Mouse (Mus musculus): ENCODE measurements at regions not wholly inside any gene's neighbourhood (a gene's known extent, or its start where the extent isn't known, plus 50 kb on each side); places are given as distances from the start of the nearest gene placed in this dataset.

DNA sequence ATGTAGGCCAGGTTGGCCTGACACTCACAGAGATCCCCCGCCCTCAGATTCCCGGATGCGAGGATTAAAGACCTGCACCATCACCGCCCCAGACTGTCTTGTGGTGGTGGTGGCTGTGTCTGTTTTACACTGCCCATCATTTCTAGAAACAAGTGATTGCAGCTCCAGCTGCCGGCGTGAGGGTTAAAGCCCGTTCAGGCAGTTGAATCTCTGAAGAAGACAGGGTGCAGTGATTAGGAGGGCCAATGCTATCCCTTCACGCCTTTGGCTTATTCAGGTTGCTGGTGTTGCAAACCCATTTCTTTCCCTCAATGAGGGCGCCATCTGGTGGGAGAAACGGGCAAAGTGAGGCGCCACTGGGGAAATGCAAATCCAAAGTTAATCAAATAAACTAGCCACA, 335.8 kb downstream of the 9430069I07Rik start:
- TF ChIP-seq CTCF (IDR thresholded peaks at IDR 0.05; ENCODE audit: low read depth, low read length) (peak; percentile 66), POLR2A (IDR thresholded peaks at IDR 0.05; ENCODE audit: borderline replicate concordance, low read depth, low read length) (no peak)
